Mouse (Mus musculus) forebrain, postnatal 0 days (tissue): ENCODE data around the gene Mnd1. TPM values are rescaled to one million over a fixed set of nuclear protein-coding genes. Genes with fewer than 3 reads are reported as not detected.

Experiments used
- ATAC-seq: fragments of 200-750 bp; cut with Nextera tagmentation; 2 replicates; pipeline ENCODE4 v1.8.0; 2017; ENCODE audit warnings: mild to moderate bottlenecking, moderate library complexity
- DNase-seq: peaks from one replicate; pipeline ENCODE4 v3.0.0-alpha.2; 2015
- H3K27ac ChIP-seq: fragments of 300-500 bp; sonication (generic); 2 replicates; pipeline ENCODE4 v1.5.1; 2014; ENCODE audit warnings: low read depth, mild to moderate bottlenecking, antibody characterized with exemption, low read length, moderate library complexity, mixed read lengths
- H3K27me3 ChIP-seq: fragments of 300-500 bp; sonication (generic); 2 replicates; pipeline ENCODE4 v1.6.1; 2014; ENCODE audit warnings: mild to moderate bottlenecking, low read length, mixed read lengths; ENCODE audit not compliant: insufficient read depth
- H3K36me3 ChIP-seq: fragments of 300-500 bp; sonication (generic); 2 replicates; pipeline ENCODE4 v1.6.1; 2014; ENCODE audit warnings: mild to moderate bottlenecking, moderate library complexity; ENCODE audit not compliant: insufficient read depth
- H3K4me1 ChIP-seq: fragments of 300-500 bp; sonication (generic); 2 replicates; pipeline ENCODE4 v1.6.1; 2014; ENCODE audit warnings: antibody characterized with exemption; ENCODE audit not compliant: insufficient read depth
- H3K4me2 ChIP-seq: fragments of 300-500 bp; sonication (generic); 2 replicates; pipeline ENCODE4 v1.6.1; 2014; ENCODE audit warnings: low read depth, mild to moderate bottlenecking, moderate library complexity
- H3K4me3 ChIP-seq: fragments of 300-500 bp; sonication (generic); 2 replicates; pipeline ENCODE4 v1.5.1; 2014; ENCODE audit warnings: low read depth, low read length, mixed read lengths
- H3K9ac ChIP-seq: fragments of 300-500 bp; sonication (generic); 2 replicates; pipeline ENCODE4 v1.6.1; 2014; ENCODE audit warnings: mild to moderate bottlenecking
- H3K9me3 ChIP-seq: fragments of 300-500 bp; sonication (generic); 2 replicates; pipeline ENCODE4 v1.6.1; 2016; ENCODE audit warnings: low read length
- CTCF ChIP-seq: sonication (generic); IDR thresholded peaks from 2 replicates; pipeline ENCODE4 v1.5.1; 2016; ENCODE audit warnings: antibody characterized with exemption, control low read depth, low read depth
- WGBS: fragments of 180-500 bp; shearing (Covaris S2); extraction: QIAGEN DNeasy Blood & Tissue Kit; methylation state at CpG from one replicate; pipeline ENCODE4 v1.1.7; 2014; 5-methylcytosine and 5-hydroxymethylcytosine counted together
- polyA plus RNA-seq: library from polyadenylated mRNA; unstranded; fragments of >200 nt; fragmentation: Nextera tagmentation; extraction: Ambion mirVana; gene quantifications from 2 replicates; pipeline ENCODE4 v1.2.1, GENCODE M21; 2015
- total RNA-seq: library from RNA; depleted of rRNA; stranded (reverse); fragments of >200 nt; gene quantifications from 2 replicates; pipeline ENCODE4 v1.2.3, GENCODE M21; 2014

The Mnd1 gene
- total and polyA plus RNA-seq, 2 experiments from 2014 or later, result 2.5 to 3.0 TPM

GRCm38 (mm10) chr3:84165391-84165790 is 9.8 kb upstream of the Mnd1 start:
- Histone ChIP-seq H3K9me3 (no peaks in the 10 kb centered on the region), H3K27ac (no peak overlapping the region), H3K4me3 (no peak overlapping the region), H3K4me2 (no peak overlapping the region), H3K9ac (no peak overlapping the region), H3K4me1 (no peaks in the 10 kb centered on the region), H3K36me3 (peaks cover 46% of the 10 kb centered on the region), H3K27me3 (no peaks in the 10 kb centered on the region)
- no peak for TF ChIP-seq CTCF
- WGBS, result 95% methylated on average over 3 of the region's 3 CpGs
- DNase-seq (no peak), ATAC-seq (no peak)

GRCm38 (mm10) chr3:84157559-84158350 is 2.2 kb upstream of the Mnd1 start:
- Histone ChIP-seq H3K9me3 (no peaks in the 10 kb centered on the region), H3K4me3 (no peak overlapping the region), H3K27ac (no peak overlapping the region), H3K9ac (no peak overlapping the region), H3K36me3 (peaks cover 21% of the 10 kb centered on the region), H3K4me1 (no peaks in the 10 kb centered on the region), H3K4me2 (no peak overlapping the region), H3K27me3 (no peaks in the 10 kb centered on the region)
- no peak for TF ChIP-seq CTCF
- ATAC-seq (no peak), DNase-seq (no peak)
- 88% methylated on average over 4 of the region's 4 CpGs for WGBS

- Histone ChIP-seq H3K27me3 (no peaks in the 10 kb centered on the region), H3K36me3 (peaks cover 21% of the 10 kb centered on the region), H3K4me1 (no peaks in the 10 kb centered on the region), H3K9ac (no peak overlapping the region), H3K27ac (no peak overlapping the region), H3K4me2 (no peak overlapping the region), H3K9me3 (no peaks in the 10 kb centered on the region), H3K4me3 (no peak overlapping the region)
- WGBS, result 32% methylated on average over 4 of the region's 4 CpGs
- DNase-seq (no peak), ATAC-seq (no peak)
- TF ChIP-seq CTCF, result no peak
Measured at GRCm38 (mm10) chr3:84157011-84157410, 1.4 kb upstream of the Mnd1 start.

GRCm38 (mm10) chr3:84156105-84156504 is 519 bp upstream of the Mnd1 start:
- 46% methylated on average over 6 of the region's 6 CpGs for WGBS
- Histone ChIP-seq H3K9ac (no peak overlapping the region), H3K27me3 (no peaks in the 10 kb centered on the region), H3K27ac (no peak overlapping the region), H3K4me3 (peak overlapping the region; percentile 53), H3K36me3 (peaks cover 21% of the 10 kb centered on the region), H3K4me1 (no peaks in the 10 kb centered on the region), H3K9me3 (no peaks in the 10 kb centered on the region), H3K4me2 (peak overlapping the region; percentile 91)
- no peak for DNase-seq
- no peak for TF ChIP-seq CTCF
- ATAC-seq, result no peak

- no peaks in the 10 kb centered on the region for H3K27me3 ChIP-seq
- ATAC-seq (peak; percentile 44; the same call in 1 of the 2 replicates), DNase-seq (no peak)
- no peaks in the 10 kb centered on the region for H3K9me3 ChIP-seq
- H3K4me3 ChIP-seq, result peak overlapping the region; percentile 53
- H3K9ac ChIP-seq, result peak overlapping the region; percentile 59
- H3K4me1 ChIP-seq, result no peaks in the 10 kb centered on the region
- under 1% methylated on average over 27 of the region's 27 CpGs for WGBS
- H3K36me3 ChIP-seq, result peaks cover 13% of the 10 kb centered on the region
- peak overlapping the region; percentile 91 for H3K4me2 ChIP-seq
- TF ChIP-seq CTCF, result no peak
- 0 out of 2 replicates have a peak overlapping the region, but pooled peaks have one; percentile 15 for H3K27ac ChIP-seq
Measured at GRCm38 (mm10) chr3:84155146-84155545, 440 bp downstream of the Mnd1 start.

- no peak overlapping the region for H3K9ac ChIP-seq
- H3K4me2 ChIP-seq, result peak overlapping the region; percentile 91
- TF ChIP-seq CTCF, result no peak
- H3K36me3 ChIP-seq, result peaks cover 11% of the 10 kb centered on the region; the same call in 1 of the 2 replicates
- H3K27ac ChIP-seq, result no peak overlapping the region
- H3K27me3 ChIP-seq, result no peaks in the 10 kb centered on the region
- no peaks in the 10 kb centered on the region for H3K4me1 ChIP-seq
- DNase-seq (no peak), ATAC-seq (no peak)
- H3K9me3 ChIP-seq, result no peaks in the 10 kb centered on the region
- no peak overlapping the region; the same call in 1 of the 2 replicates for H3K4me3 ChIP-seq
- WGBS, result 17% methylated on average over 12 of the region's 12 CpGs
Measured at GRCm38 (mm10) chr3:84154721-84155141, 855 bp downstream of the Mnd1 start.

- 96% methylated on average over 3 of the region's 3 CpGs for WGBS
- TF ChIP-seq CTCF, result no peak
- Histone ChIP-seq H3K9me3 (no peaks in the 10 kb centered on the region), H3K27me3 (no peaks in the 10 kb centered on the region), H3K4me2 (no peak overlapping the region), H3K9ac (no peak overlapping the region), H3K4me3 (no peak overlapping the region), H3K36me3 (no peaks in the 10 kb centered on the region), H3K27ac (no peak overlapping the region), H3K4me1 (no peaks in the 10 kb centered on the region)
- ATAC-seq (no peak), DNase-seq (no peak)
Measured at GRCm38 (mm10) chr3:84149831-84150230, 5.8 kb downstream of the Mnd1 start.
